In the genomic region with DNA sequence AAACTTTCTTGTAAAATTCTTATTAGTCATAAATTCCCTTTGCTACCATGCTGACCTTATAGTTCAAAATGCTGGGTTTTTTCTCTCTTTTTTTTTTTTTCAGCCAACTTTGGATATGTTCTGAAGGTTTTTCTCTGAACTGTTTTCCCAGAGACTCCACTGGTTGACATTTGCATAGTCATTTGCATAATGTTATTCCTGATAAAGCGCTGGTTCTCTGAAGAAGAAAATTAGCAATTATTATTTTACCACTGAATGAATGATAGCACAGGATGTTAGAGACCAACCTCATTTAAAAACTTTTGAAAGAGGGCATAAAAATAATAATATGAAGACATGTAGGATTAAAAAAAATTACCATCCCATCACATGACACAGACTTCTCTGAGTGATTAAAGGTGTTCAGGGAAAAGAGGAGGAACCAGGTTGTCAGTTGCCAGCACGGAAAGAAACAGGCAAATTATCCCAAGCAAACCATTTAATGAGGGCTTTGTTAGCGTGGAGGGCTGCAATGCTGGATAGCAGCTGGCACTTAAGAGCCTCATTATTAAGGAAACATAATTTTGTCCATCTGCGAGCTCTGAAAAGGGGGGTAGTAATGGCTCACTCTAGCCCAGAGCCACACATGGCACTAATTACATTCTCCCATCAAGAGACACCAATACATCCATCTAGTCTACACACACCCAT, we compare ENCODE assay signal across 9 mouse cellular contexts.
DNase-seq lines count a peak whose midpoint lies in the region; ATAC-seq lines count a peak whose summit lies in the region.
"Had no signal": no experiment of that assay in that cellular context is flagged by ENCODE, and none has a peak within 500 bp of the region (broad histone marks: within the 10 kb centered on the region; RNA-seq: fewer than 3 reads in every experiment).

No protein-coding gene starts in this region.

- H3K27me3 ChIP-seq in embryonic facial prominence, embryonic 14.5 days (replicated peaks; ENCODE audit: control insufficient read depth, insufficient read depth, low read length): no peaks in the 10 kb centered on the region
- no peaks in the 10 kb centered on the region for H3K27me3 ChIP-seq in hindbrain, embryonic 15.5 days
- no peaks in the 10 kb centered on the region for H3K27me3 ChIP-seq in midbrain, embryonic 16.5 days (ENCODE audit: control insufficient read depth, insufficient read depth, low read depth, low read length)
- H3K27me3 ChIP-seq: liver, embryonic 13.5 days had no signal

- H3K9me3 ChIP-seq in embryonic facial prominence, embryonic 14.5 days (ENCODE audit: control insufficient read depth, low read length): no peaks in the 10 kb centered on the region
- no peaks in the 10 kb centered on the region for H3K9me3 ChIP-seq in hindbrain, embryonic 15.5 days
- no peaks in the 10 kb centered on the region for H3K9me3 ChIP-seq in midbrain, embryonic 16.5 days (replicated peaks; ENCODE audit: control insufficient read depth, low read length, poor library complexity, severe bottlenecking)
- H3K9me3 ChIP-seq: liver, embryonic 13.5 days had no signal

- ATAC-seq in embryonic facial prominence, embryonic 14.5 days (ENCODE audit: low read depth): peak; percentile 92
- peak; percentile 94 for ATAC-seq in hindbrain, embryonic 15.5 days (ENCODE audit: low FRiP score, low read depth)
- ATAC-seq in midbrain, embryonic 16.5 days: peak; percentile 92

- no peak overlapping the region for H3K9ac ChIP-seq in embryonic facial prominence, embryonic 14.5 days (ENCODE audit: low read depth, low read length)
- no peak overlapping the region for H3K9ac ChIP-seq in hindbrain, embryonic 15.5 days
- no peak overlapping the region for H3K9ac ChIP-seq in midbrain, embryonic 16.5 days (ENCODE audit: low read depth, low read length)
- H3K9ac ChIP-seq: liver, embryonic 13.5 days had no signal

- H3K4me2 ChIP-seq in embryonic facial prominence, embryonic 14.5 days (ENCODE audit: low read depth, low read length): no peak overlapping the region
- H3K4me2 ChIP-seq in hindbrain, embryonic 15.5 days: no peak overlapping the region
- no peak overlapping the region for H3K4me2 ChIP-seq in midbrain, embryonic 16.5 days (ENCODE audit: low read length)
- H3K4me2 ChIP-seq: liver, embryonic 13.5 days had no signal

- no peak overlapping the region for H3K4me3 ChIP-seq in embryonic facial prominence, embryonic 14.5 days (ENCODE audit: low read depth, low read length)
- H3K4me3 ChIP-seq in hindbrain, embryonic 15.5 days: no peak overlapping the region
- no peak overlapping the region for H3K4me3 ChIP-seq in midbrain, embryonic 16.5 days (ENCODE audit: low read depth, low read length)
- H3K4me3 ChIP-seq: liver, embryonic 13.5 days had no signal

- peak; percentile 66 for DNase-seq in brain, embryonic 18.5 days (ENCODE audit: low read depth, low spot score)
- peak; percentile 77 for DNase-seq in embryonic facial prominence, embryonic 14.5 days (ENCODE audit: low spot score)
- no peak for DNase-seq in T-cell, adult 2 months (ENCODE audit: low spot score)
- no peak for DNase-seq in testis, postnatal 14 days (ENCODE audit: low spot score)
- no peak for DNase-seq in adrenal gland, adult 8-10 months
- DNase-seq: cerebellum, postnatal 14 days; liver, embryonic 13.5 days had no signal

- no peak overlapping the region; the same call in 1 of the 2 replicates for H3K27ac ChIP-seq in embryonic facial prominence, embryonic 14.5 days (replicated peaks; ENCODE audit: low read depth, low read length)
- peak overlapping the region; percentile 25 for H3K27ac ChIP-seq in hindbrain, embryonic 15.5 days (replicated peaks)
- peak overlapping the region; percentile 64 for H3K27ac ChIP-seq in midbrain, embryonic 16.5 days (ENCODE audit: low read length)
- H3K27ac ChIP-seq: liver, embryonic 13.5 days had no signal

- WGBS in embryonic facial prominence, embryonic 14.5 days: 32% methylated on average over 4 of the region's 4 CpGs
- 8% methylated on average over 4 of the region's 4 CpGs for WGBS in hindbrain, embryonic 15.5 days
- 8% methylated on average over 4 of the region's 4 CpGs for WGBS in midbrain, embryonic 16.5 days

- peaks cover 9% of the 10 kb centered on the region for H3K4me1 ChIP-seq in embryonic facial prominence, embryonic 14.5 days (ENCODE audit: control insufficient read depth, insufficient read depth, low read length)
- peaks cover 6% of the 10 kb centered on the region; the same call in 1 of the 2 replicates for H3K4me1 ChIP-seq in hindbrain, embryonic 15.5 days (replicated peaks)
- H3K4me1 ChIP-seq in midbrain, embryonic 16.5 days (ENCODE audit: control insufficient read depth, insufficient read depth, low read length): peaks cover 3% of the 10 kb centered on the region
- H3K4me1 ChIP-seq: liver, embryonic 13.5 days had no signal

- H3K36me3 ChIP-seq in embryonic facial prominence, embryonic 14.5 days (ENCODE audit: control insufficient read depth, insufficient read depth, low read length): no peaks in the 10 kb centered on the region
- no peaks in the 10 kb centered on the region for H3K36me3 ChIP-seq in hindbrain, embryonic 15.5 days
- H3K36me3 ChIP-seq in midbrain, embryonic 16.5 days (ENCODE audit: control insufficient read depth, insufficient read depth, low read length): no peaks in the 10 kb centered on the region
- H3K36me3 ChIP-seq: liver, embryonic 13.5 days had no signal

Comparison
In these comparisons a context has a peak if more than half of its experiments do, and no peak if none do; other contexts are left out.
1. DNase-seq: peak in brain, embryonic 18.5 days (single experiment) and embryonic facial prominence, embryonic 14.5 days (single experiment); none in T-cell, adult 2 months (single experiment), testis, postnatal 14 days (single experiment) and adrenal gland, adult 8-10 months (single experiment).
2. Peak in every context shown above with its lines, with median percentiles within 50 percentile points of each other: ATAC-seq.